Mouse (Mus musculus): Measurements from ENCODE around the gene Hivep3. TPM values are rescaled to one million over a fixed set of nuclear protein-coding genes. Genes with fewer than 3 reads are reported as not detected.

Gene Hivep3
- polyA plus RNA-seq, 1 experiment = 0.54 TPM

DNA sequence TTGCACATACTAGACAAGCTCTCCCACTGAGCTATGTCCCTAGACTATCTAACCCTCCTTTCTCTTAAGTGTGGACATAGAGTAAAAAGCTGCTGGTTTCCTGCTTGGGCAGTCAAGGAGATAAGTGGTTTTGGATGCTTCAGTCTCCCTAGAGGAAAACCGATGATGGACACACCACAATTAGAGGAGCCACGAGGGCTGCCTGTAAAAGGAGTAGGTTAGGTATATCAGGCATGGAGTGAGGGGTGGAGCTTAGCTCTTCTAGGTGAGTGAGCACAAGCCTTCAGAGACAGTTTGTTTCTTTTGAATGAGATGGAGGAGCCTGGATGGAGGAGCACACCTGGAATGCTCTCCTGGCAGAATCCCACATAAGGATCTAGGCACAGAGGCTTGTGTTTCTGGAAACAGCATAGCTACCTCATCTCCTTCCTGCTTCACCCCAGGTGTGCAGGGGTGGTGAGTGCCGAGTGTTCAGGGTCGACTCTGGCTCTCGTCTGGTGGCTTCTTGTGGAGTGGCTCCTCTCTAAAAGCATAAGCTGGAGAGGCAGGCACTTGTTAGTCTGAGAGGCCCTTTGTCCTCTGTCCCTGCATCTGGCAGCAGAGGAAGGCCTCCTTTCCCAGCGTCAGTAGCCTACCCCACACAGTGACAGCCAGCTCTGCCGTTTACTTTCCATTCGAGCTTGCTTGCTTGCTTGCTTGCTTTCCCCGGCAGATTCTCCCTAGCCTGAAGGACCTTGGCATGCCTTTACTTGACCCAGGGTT is 5.9 kb downstream of the Hivep3 start:
- Histone ChIP-seq H3K27me3 (ENCODE audit: control insufficient read depth, insufficient read depth, insufficient read length) (peaks cover 28% of the 10 kb centered on the region), H3K79me2 (ENCODE audit: control insufficient read depth, insufficient read depth) (no peaks in the 10 kb centered on the region), H3ac (ENCODE audit: control insufficient read depth, insufficient read length) (no peak overlapping the region), H3K36me3 (ENCODE audit: control insufficient read depth, insufficient read depth) (no peaks in the 10 kb centered on the region), H3K4me3 (no peak overlapping the region), H3K4me2 (ENCODE audit: low read depth) (no peak overlapping the region)
- TF ChIP-seq TCF12 (IDR thresholded peaks at IDR 0.05; ENCODE audit: insufficient read depth, poor library complexity, severe bottlenecking) (no peak), E2F4 (IDR thresholded peaks at IDR 0.05; ENCODE audit: insufficient read depth) (no peak), POLR2AphosphoS2 (IDR thresholded peaks at IDR 0.05; ENCODE audit: insufficient read length, low read depth) (no peak), MYOD1 (IDR thresholded peaks at IDR 0.05; ENCODE audit: control insufficient read depth in 1 of 3, insufficient read length in 2 of 3, low read depth in 2 of 3) (no peak), SRF (IDR thresholded peaks at IDR 0.05; ENCODE audit: control insufficient read depth, insufficient read length, low read depth) (no peak), CEBPB (IDR thresholded peaks at IDR 0.05; ENCODE audit: insufficient read depth, poor library complexity, severe bottlenecking) (no peak), REST (IDR thresholded peaks at IDR 0.05; ENCODE audit: insufficient read depth, insufficient read length) (no peak), POLR2A (IDR thresholded peaks at IDR 0.05; ENCODE audit: insufficient read length, low read depth) (no peak), MAX (IDR thresholded peaks at IDR 0.05; ENCODE audit: low read depth) (no peak), TCF3 (IDR thresholded peaks at IDR 0.05; ENCODE audit: insufficient read length, low read depth) (no peak), MYOG (IDR thresholded peaks at IDR 0.05; ENCODE audit: control insufficient read depth in 1 of 3, insufficient read depth in 1 of 3, insufficient read length in 2 of 3, low read depth in 2 of 3) (no peak), USF1 (IDR thresholded peaks at IDR 0.05; ENCODE audit: low read depth) (no peak)

DNA sequence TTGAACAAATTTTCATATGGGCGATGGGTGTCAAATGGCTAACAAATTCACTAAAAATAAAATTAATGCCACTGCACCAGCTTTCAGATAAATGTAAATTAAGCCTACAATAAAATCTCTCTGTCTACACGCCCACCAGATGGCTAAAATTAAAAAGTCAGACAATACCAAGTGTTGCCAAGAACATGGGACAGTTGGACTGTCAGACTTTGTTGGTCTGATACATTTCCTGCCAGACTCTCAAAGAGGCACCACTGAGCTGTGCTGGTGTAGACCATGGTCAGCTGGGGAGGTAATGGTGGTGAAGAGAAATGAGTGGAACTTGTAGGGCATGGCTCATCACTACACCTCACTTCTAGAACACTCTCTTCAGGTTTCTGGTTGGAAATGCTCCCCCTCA is 14.8 kb downstream of the Hivep3 start:
- no peaks in the 10 kb centered on the region for H3K79me2 ChIP-seq (ENCODE audit: control insufficient read depth, insufficient read depth)
- no peak overlapping the region for H3K4me3 ChIP-seq
- no peak for TF ChIP-seq E2F4 (IDR thresholded peaks at IDR 0.05; ENCODE audit: insufficient read depth)
- TF ChIP-seq TCF12 (IDR thresholded peaks at IDR 0.05; ENCODE audit: insufficient read depth, poor library complexity, severe bottlenecking) = no peak
- no peak for TF ChIP-seq MYOD1 (IDR thresholded peaks at IDR 0.05; ENCODE audit: control insufficient read depth in 1 of 3, insufficient read length in 2 of 3, low read depth in 2 of 3)
- TF ChIP-seq TCF3 (IDR thresholded peaks at IDR 0.05; ENCODE audit: insufficient read length, low read depth) = no peak
- no peak for TF ChIP-seq USF1 (IDR thresholded peaks at IDR 0.05; ENCODE audit: low read depth)
- no peak for TF ChIP-seq MYOG (IDR thresholded peaks at IDR 0.05; ENCODE audit: control insufficient read depth in 1 of 3, insufficient read depth in 1 of 3, insufficient read length in 2 of 3, low read depth in 2 of 3)
- TF ChIP-seq POLR2A (IDR thresholded peaks at IDR 0.05; ENCODE audit: insufficient read length, low read depth) = no peak
- no peak for TF ChIP-seq REST (IDR thresholded peaks at IDR 0.05; ENCODE audit: insufficient read depth, insufficient read length)
- no peak for TF ChIP-seq CEBPB (IDR thresholded peaks at IDR 0.05; ENCODE audit: insufficient read depth, poor library complexity, severe bottlenecking)
- no peak for TF ChIP-seq SRF (IDR thresholded peaks at IDR 0.05; ENCODE audit: control insufficient read depth, insufficient read length, low read depth)
- no peak for TF ChIP-seq POLR2AphosphoS2 (IDR thresholded peaks at IDR 0.05; ENCODE audit: insufficient read length, low read depth)
- TF ChIP-seq MAX (IDR thresholded peaks at IDR 0.05; ENCODE audit: low read depth) = no peak

DNA sequence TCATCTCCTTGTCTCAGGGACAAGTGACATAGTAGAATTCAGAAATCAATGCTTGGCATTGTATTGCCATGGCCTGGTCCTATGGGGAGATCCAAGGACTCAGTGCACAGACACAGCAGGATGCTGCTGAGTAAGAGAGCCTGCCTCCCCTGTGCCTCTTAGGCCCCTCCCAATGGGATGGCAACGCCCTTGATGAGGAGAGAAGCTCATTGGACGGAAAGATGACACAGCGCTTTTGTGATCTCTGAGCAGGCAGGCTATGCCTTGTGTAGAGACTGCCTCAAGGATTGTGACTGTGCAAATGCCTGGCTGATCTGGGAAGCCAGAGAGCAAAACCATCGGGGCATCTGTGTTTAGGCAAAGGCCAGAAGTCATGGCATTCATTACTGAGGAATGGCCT is 16.6 kb downstream of the Hivep3 start:
- Histone ChIP-seq H3K27me3 (ENCODE audit: control insufficient read depth, insufficient read depth, insufficient read length) (no peaks in the 10 kb centered on the region), H3K4me2 (ENCODE audit: low read depth) (no peak overlapping the region), H3K4me3 (no peak overlapping the region), H3K36me3 (ENCODE audit: control insufficient read depth, insufficient read depth) (no peaks in the 10 kb centered on the region), H3K79me2 (ENCODE audit: control insufficient read depth, insufficient read depth) (no peaks in the 10 kb centered on the region), H3ac (ENCODE audit: control insufficient read depth, insufficient read length) (no peak overlapping the region)
- no peak for TF ChIP-seq MAX (IDR thresholded peaks at IDR 0.05; ENCODE audit: low read depth)
- no peak for TF ChIP-seq TCF3 (IDR thresholded peaks at IDR 0.05; ENCODE audit: insufficient read length, low read depth)
- TF ChIP-seq CEBPB (IDR thresholded peaks at IDR 0.05; ENCODE audit: insufficient read depth, poor library complexity, severe bottlenecking) = no peak
- no peak for TF ChIP-seq SRF (IDR thresholded peaks at IDR 0.05; ENCODE audit: control insufficient read depth, insufficient read length, low read depth)
- TF ChIP-seq USF1 (IDR thresholded peaks at IDR 0.05; ENCODE audit: low read depth) = no peak
- TF ChIP-seq E2F4 (IDR thresholded peaks at IDR 0.05; ENCODE audit: insufficient read depth) = no peak
- no peak for TF ChIP-seq REST (IDR thresholded peaks at IDR 0.05; ENCODE audit: insufficient read depth, insufficient read length)
- TF ChIP-seq TCF12 (IDR thresholded peaks at IDR 0.05; ENCODE audit: insufficient read depth, poor library complexity, severe bottlenecking) = no peak
- no peak for TF ChIP-seq MYOD1 (IDR thresholded peaks at IDR 0.05; ENCODE audit: control insufficient read depth in 1 of 3, insufficient read length in 2 of 3, low read depth in 2 of 3)
- TF ChIP-seq POLR2AphosphoS2 (IDR thresholded peaks at IDR 0.05; ENCODE audit: insufficient read length, low read depth) = no peak
- no peak for TF ChIP-seq POLR2A (IDR thresholded peaks at IDR 0.05; ENCODE audit: insufficient read length, low read depth)
- TF ChIP-seq MYOG (IDR thresholded peaks at IDR 0.05; ENCODE audit: control insufficient read depth in 1 of 3, insufficient read depth in 1 of 3, insufficient read length in 2 of 3, low read depth in 2 of 3) = no peak

More for the DNA sequence above, 14.8 kb downstream of the Hivep3 start:
- no peaks in the 10 kb centered on the region for H3K36me3 ChIP-seq (ENCODE audit: control insufficient read depth, insufficient read depth)
- no peak overlapping the region for H3ac ChIP-seq (ENCODE audit: control insufficient read depth, insufficient read length)
- H3K4me2 ChIP-seq (ENCODE audit: low read depth) = no peak overlapping the region
- no peaks in the 10 kb centered on the region for H3K27me3 ChIP-seq (ENCODE audit: control insufficient read depth, insufficient read depth, insufficient read length)

DNA sequence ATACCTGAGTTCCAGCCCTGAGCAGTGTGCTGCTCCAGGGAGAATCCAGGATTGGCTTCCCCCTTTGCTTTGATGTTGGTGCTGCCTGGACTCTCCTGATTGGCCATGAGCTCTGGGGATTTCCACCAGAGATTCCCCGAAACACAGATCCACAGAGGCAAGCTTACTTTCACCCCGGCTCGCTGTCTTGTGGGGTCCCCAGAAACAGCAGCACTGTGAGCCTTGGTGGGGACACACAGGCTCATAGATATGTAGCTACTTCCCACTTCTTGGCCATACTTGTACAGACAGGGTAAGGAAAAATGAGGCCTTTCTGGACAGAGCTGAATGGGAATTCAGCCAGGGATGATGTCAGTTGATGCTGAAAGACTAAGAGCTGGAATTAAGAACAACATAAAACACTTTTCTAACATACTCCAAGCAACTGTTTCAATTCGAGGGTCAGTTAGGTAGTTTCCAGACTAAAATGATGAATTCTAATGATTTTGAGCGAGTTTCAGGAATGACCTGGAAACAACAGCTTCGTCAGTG is 17.2 kb downstream of the Hivep3 start:
- no peaks in the 10 kb centered on the region for H3K27me3 ChIP-seq (ENCODE audit: control insufficient read depth, insufficient read depth, insufficient read length)

More for the DNA sequence above, 17.2 kb downstream of the Hivep3 start:
- TF ChIP-seq TCF3 (IDR thresholded peaks at IDR 0.05; ENCODE audit: insufficient read length, low read depth) (no peak), MYOG (IDR thresholded peaks at IDR 0.05; ENCODE audit: control insufficient read depth in 1 of 3, insufficient read depth in 1 of 3, insufficient read length in 2 of 3, low read depth in 2 of 3) (no peak), USF1 (IDR thresholded peaks at IDR 0.05; ENCODE audit: low read depth) (no peak), SRF (IDR thresholded peaks at IDR 0.05; ENCODE audit: control insufficient read depth, insufficient read length, low read depth) (no peak), CEBPB (IDR thresholded peaks at IDR 0.05; ENCODE audit: insufficient read depth, poor library complexity, severe bottlenecking) (no peak), POLR2A (IDR thresholded peaks at IDR 0.05; ENCODE audit: insufficient read length, low read depth) (no peak), POLR2AphosphoS2 (IDR thresholded peaks at IDR 0.05; ENCODE audit: insufficient read length, low read depth) (no peak), MAX (IDR thresholded peaks at IDR 0.05; ENCODE audit: low read depth) (no peak), MYOD1 (IDR thresholded peaks at IDR 0.05; ENCODE audit: control insufficient read depth in 1 of 3, insufficient read length in 2 of 3, low read depth in 2 of 3) (no peak), E2F4 (IDR thresholded peaks at IDR 0.05; ENCODE audit: insufficient read depth) (no peak), REST (IDR thresholded peaks at IDR 0.05; ENCODE audit: insufficient read depth, insufficient read length) (no peak), TCF12 (IDR thresholded peaks at IDR 0.05; ENCODE audit: insufficient read depth, poor library complexity, severe bottlenecking) (no peak)
- no peaks in the 10 kb centered on the region for H3K36me3 ChIP-seq (ENCODE audit: control insufficient read depth, insufficient read depth)
- H3K4me3 ChIP-seq = no peak overlapping the region
- no peak overlapping the region for H3ac ChIP-seq (ENCODE audit: control insufficient read depth, insufficient read length)
- no peak overlapping the region for H3K4me2 ChIP-seq (ENCODE audit: low read depth)
- H3K79me2 ChIP-seq (ENCODE audit: control insufficient read depth, insufficient read depth) = no peaks in the 10 kb centered on the region

Measured in myocyte (in vitro differentiated cells).